Comparison of ENCODE assay signal across 24 mouse cellular contexts in the genomic region with DNA sequence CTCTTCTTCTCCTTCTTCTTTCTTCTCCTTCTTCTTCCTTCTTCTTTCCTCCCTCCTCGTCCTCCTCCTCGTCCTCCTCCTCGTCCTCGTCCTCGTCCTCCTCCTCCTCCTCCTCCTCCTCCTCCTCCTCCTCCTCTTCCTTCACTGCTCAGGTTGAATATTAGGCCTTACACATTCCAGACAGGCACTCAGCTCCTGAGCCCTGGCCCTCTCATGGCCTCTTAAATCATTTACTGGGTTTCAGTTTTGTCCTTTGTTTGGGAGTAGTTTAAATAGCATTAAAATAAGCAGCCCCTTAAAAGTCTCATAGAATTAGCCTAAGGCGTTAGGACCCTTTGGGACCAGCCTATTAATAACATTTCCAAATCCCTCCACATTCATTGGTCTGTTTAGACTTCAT. TPM values are rescaled to one million over a fixed set of nuclear protein-coding genes. Genes with fewer than 3 reads are reported as not detected.
DNase-seq lines count a peak whose midpoint lies in the region; ATAC-seq and TF ChIP-seq lines count a peak whose summit lies in the region.
"Had no signal": no experiment of that assay in that cellular context is flagged by ENCODE, and none has a peak within 500 bp of the region (broad histone marks: within the 10 kb centered on the region; RNA-seq: fewer than 3 reads in every experiment).

No protein-coding gene starts in this region.

- H3K4me1 ChIP-seq in heart, adult 2 months (ENCODE audit: control insufficient read depth, insufficient read depth, low read length), result peaks cover 2% of the 10 kb centered on the region
- H3K4me1 ChIP-seq in kidney, adult 2 months (ENCODE audit: control insufficient read depth, insufficient read depth, low read length), result peaks cover 13% of the 10 kb centered on the region; the same call in 1 of the 2 replicates
- peaks cover 35% of the 10 kb centered on the region for H3K4me1 ChIP-seq in limb, embryonic 12.5 days (replicated peaks)
- peaks cover 31% of the 10 kb centered on the region for H3K4me1 ChIP-seq in limb, embryonic 10.5 days

- TF ChIP-seq POLR2A in heart, adult 2 months (IDR thresholded peaks at IDR 0.05; ENCODE audit: insufficient read depth, low read depth, low read length), result no peak
- no peak for TF ChIP-seq POLR2A in kidney, adult 2 months (IDR thresholded peaks at IDR 0.05; ENCODE audit: low read depth, low read length)

- ATAC-seq in limb, embryonic 12.5 days (ENCODE audit: insufficient number of reproducible peaks, insufficient read depth, low FRiP score, low TSS enrichment, low read depth), result no peak
- ATAC-seq: activated CD4-positive, CD25-positive, alpha-beta regulatory T cell, adult 4 months; CD4-positive, CD25-positive, alpha-beta regulatory T cell, adult 4 months; forebrain, embryonic 13.5 days; forebrain, embryonic 15.5 days; Patski had no signal

- intact Hi-C loops in heart, adult 2 months (cut with DNase I), result no loop called here

- DNase-seq in heart, adult 11 months, result peak; percentile 41
- DNase-seq in heart, adult 2 months, result no peak
- DNase-seq in kidney, adult 2 months, result peak; percentile 66
- no peak for DNase-seq in kidney, adult 8-10 months
- DNase-seq in limb, embryonic 10.5 days (ENCODE audit: low spot score), result no peak
- DNase-seq: adrenal gland, adult 8-10 months; adrenal gland, postnatal 14 days; adrenal gland, postnatal 36 days; B cell, adult 2 months; cerebellum, adult 11-12 months; cerebellum, adult 2 months; cerebellum, adult 9-10 months; cerebellum, postnatal 10 days; cerebellum, postnatal 25 days had no signal

- TF ChIP-seq EP300 in heart, adult 2 months (IDR thresholded peaks at IDR 0.05; ENCODE audit: insufficient read depth, low read depth, low read length), result no peak

- H3K4me3 ChIP-seq in heart, adult 2 months, result no peak overlapping the region
- H3K4me3 ChIP-seq in kidney, adult 2 months (ENCODE audit: insufficient read depth, low read depth, low read length), result no peak overlapping the region
- H3K4me3 ChIP-seq in limb, embryonic 12.5 days (replicated peaks), result no peak overlapping the region
- no peak overlapping the region for H3K4me3 ChIP-seq in limb, embryonic 10.5 days
- H3K4me3 ChIP-seq: embryonic facial prominence, embryonic 10.5 days; embryonic facial prominence, embryonic 12.5 days; forebrain, embryonic 13.5 days; forebrain, embryonic 15.5 days had no signal

- H3K9me3 ChIP-seq in limb, embryonic 12.5 days, result no peaks in the 10 kb centered on the region
- H3K9me3 ChIP-seq in limb, embryonic 10.5 days (replicated peaks), result no peaks in the 10 kb centered on the region
- H3K9me3 ChIP-seq: embryonic facial prominence, embryonic 10.5 days; embryonic facial prominence, embryonic 12.5 days; forebrain, embryonic 13.5 days; forebrain, embryonic 15.5 days; G1E had no signal

- H3K4me2 ChIP-seq in limb, embryonic 12.5 days, result no peak overlapping the region
- H3K4me2 ChIP-seq: embryonic facial prominence, embryonic 12.5 days; forebrain, embryonic 13.5 days; forebrain, embryonic 15.5 days had no signal

- no peak for TF ChIP-seq CTCF in heart, adult 2 months (IDR thresholded peaks at IDR 0.05)
- TF ChIP-seq CTCF in kidney, adult 2 months (conservative IDR thresholded peaks at IDR 0.05; ENCODE audit: insufficient read depth, insufficient read length, low read depth, low read length), result no peak

- WGBS in heart, adult 2 months, result 91% methylated on average over 6 of the region's 6 CpGs
- 45% methylated on average over 3 of the region's 6 CpGs for WGBS in kidney, adult 2 months
- 78% methylated on average over 6 of the region's 6 CpGs for WGBS in limb, embryonic 12.5 days
- WGBS in limb, embryonic 10.5 days, result 89% methylated on average over 6 of the region's 6 CpGs

- H3K9ac ChIP-seq in heart, adult 2 months (ENCODE audit: low read depth, low read length), result no peak overlapping the region
- H3K9ac ChIP-seq in limb, embryonic 12.5 days (replicated peaks), result no peak overlapping the region
- H3K9ac ChIP-seq: embryonic facial prominence, embryonic 12.5 days; forebrain, embryonic 13.5 days; forebrain, embryonic 15.5 days had no signal

- no peaks in the 10 kb centered on the region for H3K36me3 ChIP-seq in heart, adult 2 months (ENCODE audit: control insufficient read depth, insufficient read depth, low read length)
- no peaks in the 10 kb centered on the region for H3K36me3 ChIP-seq in kidney, adult 2 months (ENCODE audit: control insufficient read depth, insufficient read depth, low read length)
- no peaks in the 10 kb centered on the region for H3K36me3 ChIP-seq in limb, embryonic 12.5 days
- H3K36me3 ChIP-seq in limb, embryonic 10.5 days, result no peaks in the 10 kb centered on the region
- H3K36me3 ChIP-seq: embryonic facial prominence, embryonic 10.5 days; embryonic facial prominence, embryonic 12.5 days; forebrain, embryonic 15.5 days; G1E had no signal

- H3K27ac ChIP-seq in heart, adult 2 months, result no peak overlapping the region
- H3K27ac ChIP-seq in kidney, adult 2 months (ENCODE audit: insufficient read depth, low read depth, low read length), result no peak overlapping the region
- H3K27ac ChIP-seq in limb, embryonic 12.5 days, result 0 out of 2 replicates have a peak overlapping the region, but pooled peaks have one; percentile 13
- H3K27ac ChIP-seq in limb, embryonic 10.5 days, result no peak overlapping the region
- H3K27ac ChIP-seq: embryonic facial prominence, embryonic 10.5 days; embryonic facial prominence, embryonic 12.5 days; forebrain, embryonic 13.5 days; forebrain, embryonic 15.5 days had no signal

- H3K79me2 ChIP-seq in heart, adult 2 months (replicated peaks; ENCODE audit: control insufficient read depth, insufficient read depth, low read length), result no peaks in the 10 kb centered on the region

- no peaks in the 10 kb centered on the region for H3K27me3 ChIP-seq in heart, adult 2 months (ENCODE audit: control insufficient read depth, insufficient read depth, low read length)
- H3K27me3 ChIP-seq in kidney, adult 2 months (replicated peaks; ENCODE audit: control insufficient read depth, insufficient read depth, low read length), result no peaks in the 10 kb centered on the region
- no peaks in the 10 kb centered on the region for H3K27me3 ChIP-seq in limb, embryonic 12.5 days
- H3K27me3 ChIP-seq in limb, embryonic 10.5 days (ENCODE audit: low read depth, poor library complexity, severe bottlenecking), result no peaks in the 10 kb centered on the region
- H3K27me3 ChIP-seq: CH12.LX; embryonic facial prominence, embryonic 12.5 days; forebrain, embryonic 15.5 days; Patski had no signal

RNA-seq across cellular contexts. Expression of a gene that starts 57.3 kb away (rescaled TPM):
- 10 to 100 TPM; 16.7 to 22.8 TPM for total RNA-seq in heart, adult 2 months (2021)
- polyA plus RNA-seq in heart, adult 2 months (2012; rRNA removed), result 6.4 and 7.1 TPM in 2 replicates
- polyA plus RNA-seq in kidney, adult 2 months (2012; rRNA removed), result 0.24 and 0.50 TPM in 2 replicates
- polyA plus RNA-seq in limb, embryonic 12.5 days (2016; fragmentation: Nextera tagmentation; extraction: Ambion mirVana), result 5.3 and 6.1 TPM in 2 replicates
- 1.5 and 3.4 TPM in 2 replicates for polyA plus RNA-seq in limb, embryonic 10.5 days (2016; fragmentation: Nextera tagmentation; extraction: Ambion mirVana)
- polyA plus RNA-seq: G1E had no signal

Comparison
In these comparisons a context has a peak if more than half of its experiments do, and no peak if none do; other contexts are left out.
1. DNase-seq: peak in heart, adult 11 months (single experiment) and kidney, adult 2 months (single experiment); none in heart, adult 2 months (0 of 2), kidney, adult 8-10 months (0 of 2) and limb, embryonic 10.5 days (single experiment).